Mouse (Mus musculus): ENCODE measurements around the gene Avil. TPM values are rescaled to one million over a fixed set of nuclear protein-coding genes. Genes with fewer than 3 reads are reported as not detected.

The Avil gene
- 2.4 and 6.9 TPM in 2 replicates for polyA plus RNA-seq (2012; rRNA removed)

DNA sequence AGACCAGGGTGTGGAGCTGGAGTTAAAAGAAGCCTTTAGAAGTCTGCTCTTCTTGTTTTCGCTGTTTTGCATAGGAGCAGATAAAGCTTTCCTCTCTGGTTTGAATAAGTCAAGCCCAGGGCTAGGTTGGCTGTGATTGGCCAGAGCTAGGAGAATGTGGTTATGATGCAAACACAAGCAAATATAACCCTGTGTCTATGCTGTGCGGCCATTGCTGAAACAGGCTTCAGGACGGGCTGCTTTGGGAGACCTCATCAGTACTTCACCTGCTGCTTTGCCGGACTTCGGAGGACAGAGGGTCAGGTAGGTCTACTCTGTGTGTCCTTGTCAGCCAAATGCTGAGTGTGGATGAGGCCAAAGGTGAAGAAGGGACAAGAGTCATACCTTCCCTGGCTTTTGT is at the start of gene Avil:
TSS of gene Avil (plus strand) at position 181 of the 400 bp plus-strand sequence.
- no peak within 1 kb of the TSS for H3K4me3 ChIP-seq (ENCODE audit: low read depth, low read length)
- peaks cover 20% of the 10 kb centered on the region for H3K36me3 ChIP-seq (ENCODE audit: control insufficient read depth, insufficient read depth, low read length)
- WGBS: 53% methylated on average over 5 of the region's 5 CpGs
- no peak for TF ChIP-seq CTCF (IDR thresholded peaks at IDR 0.05; ENCODE audit: extremely low read depth, insufficient read length, insufficient replicate concordance, low read depth, low read length)
- no peak within 1 kb of the TSS for H3K27ac ChIP-seq (ENCODE audit: insufficient read depth, low read depth, low read length)
- no peaks in the 10 kb centered on the region for H3K27me3 ChIP-seq (ENCODE audit: control insufficient read depth, insufficient read depth, low read length)
- H3K4me1 ChIP-seq (ENCODE audit: control insufficient read depth, insufficient read depth, insufficient read length, low read length): peaks cover 3% of the 10 kb centered on the region

DNA sequence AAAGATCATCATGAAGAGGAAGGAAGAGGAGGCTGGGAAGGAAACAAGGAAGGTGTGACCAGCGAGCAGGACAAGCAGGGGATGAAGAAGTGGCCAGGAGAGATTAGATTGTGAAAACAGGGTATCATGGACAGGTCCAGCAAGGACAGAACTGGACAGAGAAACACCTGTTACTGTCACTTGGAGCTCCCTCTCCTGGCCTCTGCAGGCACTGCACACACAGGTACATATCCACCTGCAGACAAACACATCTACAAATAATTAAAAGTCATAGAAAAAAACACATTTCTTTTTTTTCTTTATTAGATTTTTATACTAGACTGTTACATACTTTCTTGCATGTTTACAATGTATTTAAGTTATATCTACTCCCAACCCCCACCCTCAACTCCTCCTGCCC is 48.1 kb upstream of the Avil start:
- TF ChIP-seq CTCF (IDR thresholded peaks at IDR 0.05; ENCODE audit: extremely low read depth, insufficient read length, insufficient replicate concordance, low read depth, low read length) (peak; percentile 28; the same call in 1 of the 2 replicates), POLR2A (IDR thresholded peaks at IDR 0.05; ENCODE audit: low read depth, low read length) (no peak)
- no peaks in the 10 kb centered on the region for H3K36me3 ChIP-seq (ENCODE audit: control insufficient read depth, insufficient read depth, low read length)
- no peaks in the 10 kb centered on the region for H3K27me3 ChIP-seq (ENCODE audit: control insufficient read depth, insufficient read depth, low read length)
- WGBS: 96% methylated on average over 1 of the region's 1 CpGs
- peaks cover 10% of the 10 kb centered on the region; the same call in 1 of the 2 replicates for H3K4me1 ChIP-seq (ENCODE audit: control insufficient read depth, insufficient read depth, insufficient read length, low read length)
- H3K4me3 ChIP-seq (ENCODE audit: low read depth, low read length): no peak overlapping the region
- H3K27ac ChIP-seq (ENCODE audit: insufficient read depth, low read depth, low read length): no peak overlapping the region

DNA sequence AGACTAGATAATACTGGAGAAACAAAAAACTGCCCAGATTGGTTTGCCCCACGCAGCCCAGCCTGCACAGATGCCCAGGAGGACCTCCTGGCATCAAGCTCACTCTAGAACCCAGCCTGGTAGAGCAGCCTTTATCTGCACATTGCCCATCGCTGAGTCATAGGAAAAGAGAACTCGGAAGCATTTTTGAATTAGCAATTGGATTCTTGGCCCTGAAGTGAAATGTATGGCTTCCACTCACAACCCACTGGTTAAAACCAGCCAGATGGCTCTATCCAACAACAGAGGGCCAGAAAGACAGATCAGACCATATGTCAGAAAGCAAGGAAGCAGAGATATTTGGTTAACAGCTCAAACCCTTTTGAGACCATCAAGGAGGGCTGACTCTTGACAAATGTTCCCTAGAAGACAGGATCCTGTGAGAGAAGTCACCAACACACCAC is 47.5 kb upstream of the Avil start:
- WGBS: 79% methylated on average over 3 of the region's 3 CpGs
- Histone ChIP-seq H3K4me1 (ENCODE audit: control insufficient read depth, insufficient read depth, insufficient read length, low read length) (peaks cover 16% of the 10 kb centered on the region), H3K27me3 (ENCODE audit: control insufficient read depth, insufficient read depth, low read length) (no peaks in the 10 kb centered on the region), H3K4me3 (ENCODE audit: low read depth, low read length) (no peak overlapping the region), H3K36me3 (ENCODE audit: control insufficient read depth, insufficient read depth, low read length) (no peaks in the 10 kb centered on the region), H3K27ac (ENCODE audit: insufficient read depth, low read depth, low read length) (no peak overlapping the region)
- TF ChIP-seq CTCF (IDR thresholded peaks at IDR 0.05; ENCODE audit: extremely low read depth, insufficient read length, insufficient replicate concordance, low read depth, low read length) (no peak), POLR2A (IDR thresholded peaks at IDR 0.05; ENCODE audit: low read depth, low read length) (no peak)

DNA sequence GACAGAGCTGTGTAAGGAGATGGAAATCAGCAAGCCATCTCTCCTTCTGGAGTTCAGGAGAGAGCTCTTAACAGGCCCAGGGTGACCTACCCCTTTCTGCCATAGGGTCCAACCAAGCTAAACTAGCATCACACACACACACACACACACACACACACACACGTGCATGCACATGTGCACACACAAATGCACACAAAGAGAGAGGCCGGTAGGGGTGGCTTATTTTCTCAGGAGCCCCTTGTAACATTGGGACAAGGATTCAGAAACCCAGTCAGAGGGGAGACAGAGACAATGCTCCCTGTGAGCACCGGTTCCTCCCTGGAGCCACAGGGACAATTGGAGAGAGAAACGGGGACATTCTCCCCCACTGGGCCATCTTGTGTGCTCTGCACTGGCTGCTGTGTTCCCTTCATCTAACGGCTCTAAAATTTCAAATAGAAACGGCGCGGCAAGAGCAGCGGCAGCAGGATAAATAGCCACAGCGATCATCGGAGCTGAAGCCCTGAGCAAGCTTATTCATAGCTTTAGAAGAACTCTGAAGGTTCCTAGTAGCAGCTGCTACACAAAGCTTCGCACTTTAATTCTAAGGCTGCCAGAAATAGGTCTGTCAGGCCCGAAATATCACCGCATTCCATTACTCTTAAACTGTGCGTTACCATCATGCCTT is 43.7 kb upstream of the Avil start:
- H3K27me3 ChIP-seq (ENCODE audit: control insufficient read depth, insufficient read depth, low read length): no peaks in the 10 kb centered on the region
- H3K36me3 ChIP-seq (ENCODE audit: control insufficient read depth, insufficient read depth, low read length): no peaks in the 10 kb centered on the region
- TF ChIP-seq POLR2A (IDR thresholded peaks at IDR 0.05; ENCODE audit: low read depth, low read length) (no peak), CTCF (IDR thresholded peaks at IDR 0.05; ENCODE audit: extremely low read depth, insufficient read length, insufficient replicate concordance, low read depth, low read length) (no peak)
- WGBS: 80% methylated on average over 15 of the region's 15 CpGs
- H3K4me3 ChIP-seq (ENCODE audit: low read depth, low read length): no peak overlapping the region
- peaks cover 13% of the 10 kb centered on the region for H3K4me1 ChIP-seq (ENCODE audit: control insufficient read depth, insufficient read depth, insufficient read length, low read length)
- no peak overlapping the region for H3K27ac ChIP-seq (ENCODE audit: insufficient read depth, low read depth, low read length)

DNA sequence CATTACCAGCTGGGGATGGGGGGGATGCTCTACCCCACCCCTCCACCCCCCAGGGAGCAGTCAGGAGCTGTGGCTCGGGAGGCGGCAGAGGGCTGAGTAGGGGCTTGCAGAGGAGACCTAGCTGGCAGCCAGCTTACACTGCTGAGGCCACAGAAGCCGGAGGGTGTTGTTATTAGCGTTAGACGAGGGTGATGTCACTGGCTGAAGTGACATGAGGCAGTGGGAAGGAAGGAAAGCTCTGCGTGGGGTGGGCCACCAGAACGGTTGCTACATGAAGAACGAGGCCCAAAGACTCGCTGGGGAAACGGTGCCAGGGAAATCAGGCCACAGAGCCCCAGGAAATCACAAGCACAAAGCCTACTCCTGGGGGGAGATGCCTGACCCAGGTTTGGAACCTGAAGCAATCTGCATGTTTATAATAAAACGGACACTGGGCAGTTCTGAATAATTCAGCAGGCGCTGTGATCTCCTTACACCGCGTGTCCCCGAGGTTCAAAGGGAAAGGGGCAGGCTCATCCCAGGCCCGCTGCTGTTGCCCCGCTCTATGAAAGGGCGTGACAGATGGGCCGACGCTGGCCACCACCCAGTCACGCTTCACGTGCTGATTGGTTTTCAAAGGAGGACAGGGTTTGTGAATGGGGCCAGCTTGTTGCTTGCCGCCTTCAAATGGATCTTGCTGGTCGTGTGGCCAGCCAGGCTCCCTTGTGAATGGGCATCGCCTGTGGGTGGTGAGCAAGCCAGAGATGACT is 43.0 kb upstream of the Avil start:
- Histone ChIP-seq H3K4me1 (ENCODE audit: control insufficient read depth, insufficient read depth, insufficient read length, low read length) (peaks cover 13% of the 10 kb centered on the region), H3K36me3 (ENCODE audit: control insufficient read depth, insufficient read depth, low read length) (no peaks in the 10 kb centered on the region), H3K27me3 (ENCODE audit: control insufficient read depth, insufficient read depth, low read length) (no peaks in the 10 kb centered on the region), H3K27ac (ENCODE audit: insufficient read depth, low read depth, low read length) (no peak overlapping the region), H3K4me3 (ENCODE audit: low read depth, low read length) (peak overlapping the region; percentile 25; the same call in 1 of the 2 replicates)
- 19% methylated on average over 25 of the region's 25 CpGs for WGBS
- TF ChIP-seq CTCF (IDR thresholded peaks at IDR 0.05; ENCODE audit: extremely low read depth, insufficient read length, insufficient replicate concordance, low read depth, low read length) (no peak), POLR2A (IDR thresholded peaks at IDR 0.05; ENCODE audit: low read depth, low read length) (no peak)

DNA sequence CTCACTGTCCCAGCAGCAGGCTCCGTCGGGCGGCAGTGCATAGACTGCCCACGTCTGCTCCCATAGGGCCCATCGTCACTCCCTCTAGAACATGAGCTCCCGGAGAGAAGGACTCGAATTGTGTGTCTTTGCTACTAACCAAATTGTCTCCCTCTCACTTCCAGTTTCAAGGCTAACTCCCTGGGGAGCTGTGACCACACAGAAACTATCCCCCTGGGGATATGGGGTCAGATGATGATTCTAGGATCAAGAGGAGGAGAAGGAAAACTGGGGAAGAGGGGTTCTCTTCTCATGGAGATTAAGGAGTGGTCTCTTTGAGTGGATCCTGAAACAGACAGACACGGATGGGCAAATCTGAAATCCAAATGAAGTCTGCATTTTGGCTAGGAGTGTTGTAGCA is 40.0 kb upstream of the Avil start:
- Histone ChIP-seq H3K27me3 (ENCODE audit: control insufficient read depth, insufficient read depth, low read length) (no peaks in the 10 kb centered on the region), H3K27ac (ENCODE audit: insufficient read depth, low read depth, low read length) (no peak overlapping the region), H3K4me3 (ENCODE audit: low read depth, low read length) (no peak overlapping the region), H3K36me3 (ENCODE audit: control insufficient read depth, insufficient read depth, low read length) (no peaks in the 10 kb centered on the region), H3K4me1 (ENCODE audit: control insufficient read depth, insufficient read depth, insufficient read length, low read length) (peaks cover 13% of the 10 kb centered on the region)
- TF ChIP-seq POLR2A (IDR thresholded peaks at IDR 0.05; ENCODE audit: low read depth, low read length) (no peak), CTCF (IDR thresholded peaks at IDR 0.05; ENCODE audit: extremely low read depth, insufficient read length, insufficient replicate concordance, low read depth, low read length) (no peak)
- 74% methylated on average over 8 of the region's 8 CpGs for WGBS

DNA sequence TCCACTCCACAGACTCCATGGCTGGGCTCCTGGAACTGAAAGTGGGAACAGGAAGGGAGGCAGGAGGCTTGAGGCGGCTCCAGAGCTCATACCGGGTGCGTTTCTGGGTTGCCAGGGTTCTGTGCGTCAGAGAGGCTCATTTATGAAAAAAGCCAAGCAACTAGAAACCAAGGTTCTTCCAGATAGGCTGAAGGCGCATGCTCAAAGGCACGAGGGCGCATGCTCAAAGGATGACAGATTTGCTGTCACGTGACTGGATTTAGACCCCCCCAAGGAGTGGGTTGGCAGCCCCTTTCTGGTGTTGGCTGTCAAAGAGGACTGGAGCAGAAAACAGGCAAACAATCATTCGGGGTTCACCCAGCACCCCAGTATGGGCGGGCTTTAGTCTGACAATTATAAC is 38.8 kb upstream of the Avil start:
- H3K27ac ChIP-seq (ENCODE audit: insufficient read depth, low read depth, low read length): 0 out of 2 replicates have a peak overlapping the region, but pooled peaks have one; percentile 4
- no peak overlapping the region for H3K4me3 ChIP-seq (ENCODE audit: low read depth, low read length)
- peaks cover 13% of the 10 kb centered on the region for H3K4me1 ChIP-seq (ENCODE audit: control insufficient read depth, insufficient read depth, insufficient read length, low read length)
- H3K36me3 ChIP-seq (ENCODE audit: control insufficient read depth, insufficient read depth, low read length): no peaks in the 10 kb centered on the region
- TF ChIP-seq POLR2A (IDR thresholded peaks at IDR 0.05; ENCODE audit: low read depth, low read length): no peak
- no peak for TF ChIP-seq CTCF (IDR thresholded peaks at IDR 0.05; ENCODE audit: extremely low read depth, insufficient read length, insufficient replicate concordance, low read depth, low read length)
- no peaks in the 10 kb centered on the region for H3K27me3 ChIP-seq (ENCODE audit: control insufficient read depth, insufficient read depth, low read length)
- 81% methylated on average over 10 of the region's 10 CpGs for WGBS

All from small intestine, adult 2 months (tissue).